Comparison of ENCODE assay signal across 33 mouse cellular contexts in the genomic region with DNA sequence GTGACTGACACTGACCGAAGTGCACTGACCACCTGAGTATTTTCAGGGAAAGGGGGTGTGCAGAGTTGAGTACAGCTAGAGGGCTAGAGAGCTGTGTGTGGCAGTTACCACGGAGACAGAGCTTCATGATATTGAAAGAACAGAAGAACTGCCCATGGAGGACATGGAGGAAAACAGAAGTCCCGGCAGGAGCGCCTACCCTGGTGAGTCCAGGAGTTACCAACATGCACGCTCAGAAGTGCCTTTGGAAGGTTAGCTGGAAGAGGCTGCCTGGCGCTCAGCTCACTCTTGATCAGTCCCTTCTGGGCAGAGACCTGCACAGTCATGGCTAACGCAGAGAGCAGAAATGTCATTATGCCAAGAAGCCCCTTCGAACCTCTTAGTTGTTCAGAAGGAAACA. TPM values are rescaled to one million over a fixed set of nuclear protein-coding genes. Genes with fewer than 3 reads are reported as not detected.
A peak's percentile ranks its signal among the peaks of the same experiment; 100 is the strongest.
DNase-seq lines count a peak whose midpoint lies in the region; ATAC-seq lines count a peak whose summit lies in the region.
"Had no signal": no experiment of that assay in that cellular context is flagged by ENCODE, and none has a peak within 500 bp of the region (broad histone marks: within the 10 kb centered on the region; RNA-seq: fewer than 3 reads in every experiment).

No protein-coding gene starts in this region.

- H3K36me3 ChIP-seq in heart, embryonic 12.5 days = peaks cover 75% of the 10 kb centered on the region

- H3K4me3 ChIP-seq in heart, embryonic 12.5 days = no peak overlapping the region
- H3K4me3 ChIP-seq: embryonic facial prominence, embryonic 15.5 days; hindbrain, embryonic 13.5 days; midbrain, embryonic 10.5 days; myocyte; neural tube, embryonic 13.5 days had no signal

- H3K9me3 ChIP-seq in heart, embryonic 12.5 days (replicated peaks) = no peaks in the 10 kb centered on the region
- H3K9me3 ChIP-seq: embryonic facial prominence, embryonic 15.5 days; hindbrain, embryonic 13.5 days; midbrain, embryonic 10.5 days; neural tube, embryonic 13.5 days had no signal

- H3K4me2 ChIP-seq in heart, embryonic 12.5 days = no peak overlapping the region
- H3K4me2 ChIP-seq: embryonic facial prominence, embryonic 15.5 days; heart, embryonic 11.5 days; hindbrain, embryonic 13.5 days; neural tube, embryonic 13.5 days had no signal

- no peak for ATAC-seq in heart, embryonic 12.5 days (ENCODE audit: insufficient number of reproducible peaks, low FRiP score)
- ATAC-seq: forebrain, embryonic 16.5 days; midbrain, embryonic 16.5 days had no signal

- 84% methylated on average over 8 of the region's 8 CpGs for WGBS in heart, embryonic 12.5 days

- no peak overlapping the region for H3K27ac ChIP-seq in heart, embryonic 12.5 days (ENCODE audit: poor library complexity, severe bottlenecking)
- H3K27ac ChIP-seq: embryonic facial prominence, embryonic 15.5 days; hindbrain, embryonic 13.5 days; midbrain, embryonic 10.5 days; neural tube, embryonic 13.5 days had no signal

- no peak overlapping the region for H3K9ac ChIP-seq in heart, embryonic 12.5 days
- H3K9ac ChIP-seq: embryonic facial prominence, embryonic 15.5 days; hindbrain, embryonic 13.5 days; neural tube, embryonic 13.5 days had no signal

- H3K27me3 ChIP-seq in heart, embryonic 12.5 days (replicated peaks) = no peaks in the 10 kb centered on the region
- H3K27me3 ChIP-seq: embryonic facial prominence, embryonic 15.5 days; hindbrain, embryonic 13.5 days; neural tube, embryonic 13.5 days had no signal

- H3K4me1 ChIP-seq in heart, embryonic 12.5 days (replicated peaks) = no peaks in the 10 kb centered on the region
- H3K4me1 ChIP-seq: embryonic facial prominence, embryonic 15.5 days had no signal

- peak; percentile 4 to 17 for DNase-seq in adrenal gland, adult (ENCODE audit: inconsistent age in 2 of 2, low spot score in 1 of 2)
- DNase-seq in adrenal gland, adult 2 months = no peak
- peak; percentile 79 for DNase-seq in heart, adult 11 months
- DNase-seq in layer of hippocampus, postnatal 10 days (ENCODE audit: low spot score in 2 of 2) = peak; percentile 2 to 7
- DNase-seq in layer of hippocampus, adult 9-10 months (ENCODE audit: low spot score) = no peak
- DNase-seq in spleen, postnatal 4 days (ENCODE audit: low spot score in 2 of 2) = peak; percentile 7 to 54
- DNase-seq in spleen, postnatal 10 days (ENCODE audit: low spot score in 2 of 2) = no peak
- DNase-seq: adrenal gland, postnatal 25 days; cerebellum, adult 9-11 months; heart, postnatal 10 days; kidney, adult 18-20 months; retina, postnatal 1 day; spleen, adult 18-20 months had no signal

RNA-seq across cellular contexts. Expression of a gene that starts 4.8 kb away (rescaled TPM):
- total RNA-seq in adrenal gland, adult 2 months (2021) = 10 to 100 TPM in 1 of 2 experiments, 1 to 10 TPM in 1; 4.5 to 10.2 TPM
- 43.0 and 69.6 TPM in 2 replicates for polyA plus RNA-seq in adrenal gland, adult 2 months (2012; rRNA removed)
- polyA plus RNA-seq in heart, embryonic 12.5 days (2016; fragmentation: Nextera tagmentation; extraction: Ambion mirVana) = 0.13 and 0.22 TPM in 2 replicates
- 1 to 10 TPM; 6.2 to 8.7 TPM for total RNA-seq in layer of hippocampus, postnatal 10 days (2021)
- total RNA-seq: common myeloid progenitor, adult 5-6 weeks; granulocyte monocyte progenitor cell, adult 5-6 weeks; heart, postnatal 10 days; liver, adult 2 months had no signal
- polyA plus RNA-seq: midbrain, embryonic 10.5 days; myocyte had no signal

RNA-seq across cellular contexts. Expression of a gene that starts 6.1 kb away (rescaled TPM):
- total RNA-seq in adrenal gland, adult 2 months (2021) = 10 to 100 TPM; 75.9 to 96.1 TPM
- polyA plus RNA-seq in adrenal gland, adult 2 months (2012; rRNA removed) = 64.6 and 87.2 TPM in 2 replicates
- polyA plus RNA-seq in heart, embryonic 12.5 days (2016; fragmentation: Nextera tagmentation; extraction: Ambion mirVana) = 90.5 and 94.0 TPM in 2 replicates
- 10 to 100 TPM; 41.3 to 48.8 TPM for total RNA-seq in layer of hippocampus, postnatal 10 days (2021)

RNA-seq across cellular contexts. Expression of a gene that starts 19.8 kb away (rescaled TPM):
- under 1 TPM in 1 of 2 experiments, not detected in 1; 0.93 TPM for total RNA-seq in adrenal gland, adult 2 months (2021)
- polyA plus RNA-seq in adrenal gland, adult 2 months (2012; rRNA removed) = 0.18 and 0.56 TPM in 2 replicates
- polyA plus RNA-seq in heart, embryonic 12.5 days (2016; fragmentation: Nextera tagmentation; extraction: Ambion mirVana) = 0.18 and 0.27 TPM in 2 replicates
- 1 to 10 TPM; 1.3 to 1.8 TPM for total RNA-seq in layer of hippocampus, postnatal 10 days (2021)
- total RNA-seq: granulocyte monocyte progenitor cell, adult 5-6 weeks; heart, postnatal 10 days; liver, adult 2 months had no signal
- polyA plus RNA-seq: heart, embryonic 11.5 days; liver, adult 2 months had no signal

RNA-seq across cellular contexts. Expression of a gene that starts 40.8 kb away (rescaled TPM):
- not detected for total RNA-seq in adrenal gland, adult 2 months (2021)
- not detected in 2 replicates for polyA plus RNA-seq in adrenal gland, adult 2 months (2012; rRNA removed)
- not detected in 2 replicates for polyA plus RNA-seq in heart, embryonic 12.5 days (2016; fragmentation: Nextera tagmentation; extraction: Ambion mirVana)
- not detected for total RNA-seq in layer of hippocampus, postnatal 10 days (2021)
- total RNA-seq: adrenal gland, postnatal 25 days; common myeloid progenitor, adult 5-6 weeks; granulocyte monocyte progenitor cell, adult 5-6 weeks; heart, postnatal 10 days; left cerebral cortex, postnatal 10 days; liver, adult 2 months had no signal
- polyA plus RNA-seq: brain, embryonic 14.5 days; embryonic facial prominence, embryonic 15.5 days; forebrain, embryonic 16.5 days; heart, embryonic 11.5 days; hindbrain, embryonic 13.5 days; kidney, embryonic 16.5 days; large intestine, adult 2 months; limb, embryonic 11.5 days; liver, adult 2 months; liver, embryonic 16.5 days; lung, embryonic 16.5 days; midbrain, embryonic 10.5 days; midbrain, embryonic 16.5 days; myocyte; neural tube, embryonic 13.5 days; stomach, embryonic 14.5 days had no signal

RNA-seq across cellular contexts. Expression of a gene that starts 41.0 kb away (rescaled TPM):
- total RNA-seq in adrenal gland, adult 2 months (2021) = not detected
- not detected in 2 replicates for polyA plus RNA-seq in adrenal gland, adult 2 months (2012; rRNA removed)
- not detected in 2 replicates for polyA plus RNA-seq in heart, embryonic 12.5 days (2016; fragmentation: Nextera tagmentation; extraction: Ambion mirVana)
- 1 to 10 TPM; 1.7 to 2.2 TPM for total RNA-seq in layer of hippocampus, postnatal 10 days (2021)
- total RNA-seq: adrenal gland, postnatal 25 days; common myeloid progenitor, adult 5-6 weeks; granulocyte monocyte progenitor cell, adult 5-6 weeks; heart, postnatal 10 days; liver, adult 2 months had no signal
- polyA plus RNA-seq: heart, embryonic 11.5 days; kidney, embryonic 16.5 days; large intestine, adult 2 months; limb, embryonic 11.5 days; liver, adult 2 months; liver, embryonic 16.5 days; midbrain, embryonic 10.5 days; myocyte; stomach, embryonic 14.5 days had no signal

Comparison
In these comparisons a context has a peak if more than half of its experiments do, and no peak if none do; other contexts are left out.
1. DNase-seq: peak in adrenal gland, adult (2 of 2), heart, adult 11 months (single experiment), layer of hippocampus, postnatal 10 days (2 of 2) and spleen, postnatal 4 days (2 of 2); none in adrenal gland, adult 2 months (single experiment), layer of hippocampus, adult 9-10 months (single experiment) and spleen, postnatal 10 days (0 of 2).